Mouse (Mus musculus): ENCODE measurements around the gene Chek2.

DNA sequence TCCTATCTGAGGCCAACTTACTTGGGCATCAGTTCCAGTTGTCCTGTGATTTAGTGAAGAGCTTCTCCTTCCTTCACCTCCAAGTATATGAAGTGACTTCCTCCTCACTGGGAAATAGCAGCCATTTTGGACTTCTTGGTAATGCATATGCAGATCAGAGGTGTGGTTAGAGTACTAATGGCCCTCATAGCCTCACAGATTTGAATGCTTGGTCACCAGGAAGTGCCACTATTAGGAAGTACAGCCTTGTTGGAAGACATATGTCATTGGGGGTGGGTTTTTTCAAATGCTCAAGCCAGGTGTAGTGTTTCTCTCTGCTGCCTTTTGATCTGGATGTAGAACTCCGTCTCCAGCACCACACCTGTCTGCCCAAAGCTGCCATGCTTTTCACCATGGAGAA lies 50.2 kb downstream of the Chek2 start:
- no peak for TF ChIP-seq CTCF (IDR thresholded peaks at IDR 0.05; ENCODE audit: low read depth, low read length)
- TF ChIP-seq TAL1 (conservative IDR thresholded peaks at IDR 0.05; ENCODE audit: low read depth, low read length): no peak
- TF ChIP-seq GATA1 (IDR thresholded peaks at IDR 0.05; ENCODE audit: borderline replicate concordance, low read length): no peak
- no peak for TF ChIP-seq POLR2AphosphoS5 (IDR thresholded peaks at IDR 0.05; ENCODE audit: insufficient replicate concordance, low read depth, low read length)
- TF ChIP-seq GATA2 (IDR thresholded peaks at IDR 0.05; ENCODE audit: borderline replicate concordance, low read depth, low read length): no peak
